Mouse (Mus musculus): ENCODE measurements around the gene Tgfbr2. TPM values are rescaled to one million over a fixed set of nuclear protein-coding genes. Genes with fewer than 3 reads are reported as not detected.

The Tgfbr2 gene
- polyA plus RNA-seq, 1 experiment from 2014 or later, result 12.8 TPM

DNA sequence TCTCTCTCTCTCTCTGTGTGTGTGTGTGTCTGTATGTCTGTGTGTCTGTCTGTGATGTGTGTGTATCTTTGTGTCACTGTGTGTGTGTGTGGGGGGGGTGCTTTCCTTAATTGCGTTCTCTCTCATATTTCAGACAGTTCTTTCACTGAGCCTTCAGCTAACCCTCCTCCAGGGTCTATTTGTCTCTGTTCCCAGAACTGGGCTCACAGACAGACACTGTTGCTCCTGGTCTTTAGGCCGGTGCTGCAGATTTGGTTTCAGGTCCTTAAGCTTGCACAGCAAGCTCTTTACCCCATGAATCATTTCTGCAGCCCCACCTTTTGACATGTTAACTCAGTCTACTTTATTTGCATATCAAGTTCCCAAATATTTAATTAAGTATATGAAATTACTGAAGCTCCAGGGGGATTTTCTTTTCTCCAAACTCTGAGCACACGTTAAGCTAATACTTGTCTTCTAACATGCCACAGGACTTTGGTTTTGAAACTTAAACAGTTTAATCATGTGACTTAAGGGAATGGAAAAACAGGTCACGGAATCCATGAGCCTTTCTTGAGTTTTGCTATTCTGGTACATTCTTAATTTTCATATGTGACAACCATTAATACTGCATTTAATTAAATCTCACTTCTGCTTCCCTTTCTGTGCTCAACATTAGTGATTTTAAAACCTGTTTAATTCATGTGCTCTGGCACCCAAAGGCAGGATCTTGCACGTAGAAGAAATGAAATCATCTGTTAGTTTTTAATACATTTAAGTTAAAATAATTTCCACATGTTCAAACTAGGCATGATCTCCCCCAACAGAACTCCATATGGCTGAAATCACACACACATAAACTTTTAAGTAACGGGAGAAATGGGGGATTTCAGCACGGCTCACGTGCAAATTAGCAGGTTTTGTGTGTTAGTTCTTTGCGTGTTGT, 44.3 kb upstream of the Tgfbr2 start:
- H3K4me3 ChIP-seq (ENCODE audit: low read depth, low read length), result no peak overlapping the region
- H3K9ac ChIP-seq (replicated peaks; ENCODE audit: low read length), result no peak overlapping the region
- peak overlapping the region; percentile 67 for H3K27ac ChIP-seq (replicated peaks; ENCODE audit: low read depth, low read length)
- WGBS, result 47% methylated on average over 9 of the region's 9 CpGs
- ATAC-seq (replicated peaks; ENCODE audit: insufficient number of reproducible peaks, low FRiP score, low TSS enrichment, low read depth) (no peak), DNase-seq (ENCODE audit: low spot score) (peak; percentile 14)
- H3K27me3 ChIP-seq (ENCODE audit: control insufficient read depth, insufficient read depth, low read length), result no peaks in the 10 kb centered on the region
- H3K36me3 ChIP-seq (replicated peaks; ENCODE audit: control insufficient read depth, insufficient read depth, low read depth, low read length), result no peaks in the 10 kb centered on the region
- H3K4me1 ChIP-seq (ENCODE audit: control insufficient read depth, insufficient read depth, low read length), result no peaks in the 10 kb centered on the region; the same call in 1 of the 2 replicates
- H3K4me2 ChIP-seq (ENCODE audit: low read depth, low read length), result no peak overlapping the region
- H3K9me3 ChIP-seq (replicated peaks; ENCODE audit: control insufficient read depth, low read length), result no peaks in the 10 kb centered on the region

DNA sequence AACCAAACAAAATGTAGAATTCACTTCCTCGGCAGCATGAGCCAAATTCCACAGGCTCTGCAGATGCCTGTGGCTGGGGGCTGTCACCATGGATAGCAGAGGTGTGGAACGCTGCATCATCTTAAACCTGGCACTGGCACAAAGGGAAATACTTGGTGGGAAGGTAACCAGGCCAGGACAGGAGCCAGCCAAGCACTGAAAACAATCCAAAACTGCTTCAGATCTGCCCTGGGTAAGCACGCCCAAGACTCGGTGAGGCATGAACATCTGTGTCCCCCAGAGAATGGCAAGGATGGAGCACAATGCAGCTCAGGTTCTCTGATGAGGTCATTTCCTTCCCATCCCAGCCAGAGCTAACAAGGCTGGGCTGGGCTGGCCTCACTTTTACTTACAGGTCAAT, 43.6 kb upstream of the Tgfbr2 start:
- Histone ChIP-seq H3K27ac (replicated peaks; ENCODE audit: low read depth, low read length) (peak overlapping the region; percentile 67), H3K9me3 (replicated peaks; ENCODE audit: control insufficient read depth, low read length) (no peaks in the 10 kb centered on the region), H3K4me1 (ENCODE audit: control insufficient read depth, insufficient read depth, low read length) (no peaks in the 10 kb centered on the region; the same call in 1 of the 2 replicates), H3K27me3 (ENCODE audit: control insufficient read depth, insufficient read depth, low read length) (no peaks in the 10 kb centered on the region), H3K36me3 (replicated peaks; ENCODE audit: control insufficient read depth, insufficient read depth, low read depth, low read length) (no peaks in the 10 kb centered on the region), H3K4me2 (ENCODE audit: low read depth, low read length) (no peak overlapping the region), H3K9ac (replicated peaks; ENCODE audit: low read length) (no peak overlapping the region), H3K4me3 (ENCODE audit: low read depth, low read length) (no peak overlapping the region)
- DNase-seq (ENCODE audit: low spot score), result peak; percentile 71
- ATAC-seq (replicated peaks; ENCODE audit: insufficient number of reproducible peaks, low FRiP score, low TSS enrichment, low read depth), result peak; percentile 81
- 39% methylated on average over 4 of the region's 4 CpGs for WGBS

DNA sequence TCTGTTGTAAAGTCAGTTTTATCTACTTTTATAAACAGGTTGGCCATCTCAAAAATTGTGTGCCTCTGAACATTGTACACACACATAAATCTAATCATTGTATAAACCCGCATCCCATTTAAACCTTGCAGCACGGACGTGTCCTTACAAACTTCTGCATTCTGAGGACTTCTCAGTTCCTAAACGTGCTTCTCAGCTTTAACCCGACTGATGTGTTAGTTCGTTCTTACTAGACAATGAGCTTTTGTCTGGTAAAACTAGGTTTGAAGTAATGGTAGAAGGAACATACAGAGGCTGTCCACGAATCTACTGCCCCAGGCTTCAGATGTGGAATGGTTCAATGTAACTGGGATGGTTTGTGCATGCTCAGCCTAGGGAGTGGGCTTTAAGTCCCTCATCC, 41.9 kb upstream of the Tgfbr2 start:
- no peak overlapping the region for H3K9ac ChIP-seq (replicated peaks; ENCODE audit: low read length)
- no peaks in the 10 kb centered on the region for H3K27me3 ChIP-seq (ENCODE audit: control insufficient read depth, insufficient read depth, low read length)

DNA sequence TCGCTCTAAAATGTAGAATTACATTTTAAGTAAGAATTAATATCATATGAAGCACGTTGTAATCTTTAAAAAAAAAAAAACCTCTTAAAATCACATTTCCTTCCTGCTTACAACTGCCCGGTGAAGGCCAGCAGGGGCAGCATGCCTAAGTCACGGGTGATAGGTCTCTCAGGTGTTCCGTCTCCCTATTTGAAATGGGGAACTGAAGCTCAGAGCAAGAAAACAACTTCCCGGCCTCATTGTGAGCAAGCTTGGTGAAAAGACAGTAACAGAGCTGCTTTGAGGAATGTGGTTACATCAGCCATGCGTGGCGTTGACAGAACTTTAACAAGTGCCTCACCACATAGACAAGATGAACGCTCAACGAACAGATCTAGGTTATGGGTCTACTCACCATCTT, 41.5 kb upstream of the Tgfbr2 start:
- no peak for DNase-seq (ENCODE audit: low spot score)
- H3K9ac ChIP-seq (replicated peaks; ENCODE audit: low read length), result no peak overlapping the region
- H3K9me3 ChIP-seq (replicated peaks; ENCODE audit: control insufficient read depth, low read length), result no peaks in the 10 kb centered on the region
- H3K4me2 ChIP-seq (ENCODE audit: low read depth, low read length), result no peak overlapping the region
- no peak for ATAC-seq (replicated peaks; ENCODE audit: insufficient number of reproducible peaks, low FRiP score, low TSS enrichment, low read depth)
- no peaks in the 10 kb centered on the region for H3K27me3 ChIP-seq (ENCODE audit: control insufficient read depth, insufficient read depth, low read length)
- no peak overlapping the region for H3K27ac ChIP-seq (replicated peaks; ENCODE audit: low read depth, low read length)
- H3K36me3 ChIP-seq (replicated peaks; ENCODE audit: control insufficient read depth, insufficient read depth, low read depth, low read length), result no peaks in the 10 kb centered on the region
- 86% methylated on average over 10 of the region's 10 CpGs for WGBS
- H3K4me1 ChIP-seq (ENCODE audit: control insufficient read depth, insufficient read depth, low read length), result no peaks in the 10 kb centered on the region; the same call in 1 of the 2 replicates
- no peak overlapping the region for H3K4me3 ChIP-seq (ENCODE audit: low read depth, low read length)

More for the DNA sequence above, 41.9 kb upstream of the Tgfbr2 start:
- ATAC-seq (replicated peaks; ENCODE audit: insufficient number of reproducible peaks, low FRiP score, low TSS enrichment, low read depth), result no peak
- H3K4me3 ChIP-seq (ENCODE audit: low read depth, low read length), result no peak overlapping the region
- H3K36me3 ChIP-seq (replicated peaks; ENCODE audit: control insufficient read depth, insufficient read depth, low read depth, low read length), result no peaks in the 10 kb centered on the region
- no peaks in the 10 kb centered on the region; the same call in 1 of the 2 replicates for H3K4me1 ChIP-seq (ENCODE audit: control insufficient read depth, insufficient read depth, low read length)
- no peak overlapping the region for H3K27ac ChIP-seq (replicated peaks; ENCODE audit: low read depth, low read length)
- no peaks in the 10 kb centered on the region for H3K9me3 ChIP-seq (replicated peaks; ENCODE audit: control insufficient read depth, low read length)
- DNase-seq (ENCODE audit: low spot score), result no peak
- 81% methylated on average over 7 of the region's 7 CpGs for WGBS
- H3K4me2 ChIP-seq (ENCODE audit: low read depth, low read length), result no peak overlapping the region

DNA sequence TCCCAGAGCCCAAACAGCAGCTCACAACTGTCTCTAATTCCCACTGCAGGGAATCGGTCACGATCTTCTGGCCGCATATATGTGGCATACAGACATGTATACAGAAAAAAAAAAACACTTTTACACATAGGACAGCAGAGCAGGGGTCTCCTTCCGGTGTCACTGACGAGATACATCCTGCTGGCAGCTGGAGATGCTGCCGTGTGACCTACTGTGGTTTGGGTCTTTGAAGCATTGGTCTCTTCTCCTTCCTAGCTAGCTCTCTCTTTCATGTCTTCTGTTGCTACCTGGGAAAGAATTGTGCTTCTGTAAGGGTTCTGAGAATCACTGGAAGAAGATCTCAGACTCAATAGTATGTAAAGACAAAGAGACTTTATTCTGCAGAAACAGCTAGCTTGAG, 39.1 kb upstream of the Tgfbr2 start:
- Histone ChIP-seq H3K27me3 (ENCODE audit: control insufficient read depth, insufficient read depth, low read length) (no peaks in the 10 kb centered on the region), H3K4me3 (ENCODE audit: low read depth, low read length) (no peak overlapping the region), H3K36me3 (replicated peaks; ENCODE audit: control insufficient read depth, insufficient read depth, low read depth, low read length) (no peaks in the 10 kb centered on the region), H3K4me1 (ENCODE audit: control insufficient read depth, insufficient read depth, low read length) (no peaks in the 10 kb centered on the region; the same call in 1 of the 2 replicates), H3K9ac (replicated peaks; ENCODE audit: low read length) (no peak overlapping the region), H3K27ac (replicated peaks; ENCODE audit: low read depth, low read length) (no peak overlapping the region), H3K9me3 (replicated peaks; ENCODE audit: control insufficient read depth, low read length) (no peaks in the 10 kb centered on the region), H3K4me2 (ENCODE audit: low read depth, low read length) (no peak overlapping the region)
- ATAC-seq (replicated peaks; ENCODE audit: insufficient number of reproducible peaks, low FRiP score, low TSS enrichment, low read depth) (no peak), DNase-seq (ENCODE audit: low spot score) (no peak)
- 80% methylated on average over 6 of the region's 6 CpGs for WGBS

DNA sequence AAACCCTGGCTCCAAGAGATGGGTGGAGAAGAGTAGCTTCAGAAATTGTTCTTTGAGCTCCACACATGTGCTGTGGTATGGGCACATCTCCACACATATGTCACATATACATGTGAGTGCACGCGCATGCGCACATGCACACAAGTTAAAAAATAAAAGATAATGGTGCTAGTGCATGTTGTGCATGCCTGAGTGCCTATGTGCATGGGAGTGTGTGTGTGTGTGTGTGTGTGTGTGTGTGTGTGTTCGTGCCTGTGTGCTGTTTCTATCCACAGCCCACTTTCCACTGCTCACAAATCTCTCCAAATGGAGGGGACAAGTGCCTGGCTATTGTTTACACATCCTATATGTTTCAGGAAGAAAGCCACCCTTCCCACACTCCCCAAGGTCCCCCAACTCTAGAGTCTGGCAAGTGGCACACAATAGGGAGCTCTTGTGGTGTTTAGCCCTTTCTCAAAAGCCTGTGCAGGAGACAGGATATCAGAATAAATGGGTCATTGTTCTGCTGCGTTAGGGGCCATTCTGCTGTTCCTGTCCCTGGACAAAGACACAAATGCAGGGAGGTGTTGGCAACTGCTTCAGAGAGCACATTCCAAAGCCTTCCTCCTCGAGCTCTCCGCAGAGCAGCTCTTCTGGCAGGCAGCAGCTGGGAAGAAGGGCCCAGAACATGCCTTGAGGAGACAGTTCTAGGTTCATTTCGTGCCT, 37.9 kb upstream of the Tgfbr2 start:
- H3K9ac ChIP-seq (replicated peaks; ENCODE audit: low read length), result no peak overlapping the region
- no peak overlapping the region for H3K4me3 ChIP-seq (ENCODE audit: low read depth, low read length)
- no peak overlapping the region for H3K4me2 ChIP-seq (ENCODE audit: low read depth, low read length)
- H3K9me3 ChIP-seq (replicated peaks; ENCODE audit: control insufficient read depth, low read length), result no peaks in the 10 kb centered on the region
- DNase-seq (ENCODE audit: low spot score) (no peak), ATAC-seq (replicated peaks; ENCODE audit: insufficient number of reproducible peaks, low FRiP score, low TSS enrichment, low read depth) (0 out of 2 replicates have a peak, but pooled peaks have one; percentile 39)
- H3K4me1 ChIP-seq (ENCODE audit: control insufficient read depth, insufficient read depth, low read length), result no peaks in the 10 kb centered on the region
- H3K27me3 ChIP-seq (ENCODE audit: control insufficient read depth, insufficient read depth, low read length), result no peaks in the 10 kb centered on the region
- WGBS, result 51% methylated on average over 8 of the region's 8 CpGs
- no peak overlapping the region for H3K27ac ChIP-seq (replicated peaks; ENCODE audit: low read depth, low read length)
- H3K36me3 ChIP-seq (replicated peaks; ENCODE audit: control insufficient read depth, insufficient read depth, low read depth, low read length), result no peaks in the 10 kb centered on the region

DNA sequence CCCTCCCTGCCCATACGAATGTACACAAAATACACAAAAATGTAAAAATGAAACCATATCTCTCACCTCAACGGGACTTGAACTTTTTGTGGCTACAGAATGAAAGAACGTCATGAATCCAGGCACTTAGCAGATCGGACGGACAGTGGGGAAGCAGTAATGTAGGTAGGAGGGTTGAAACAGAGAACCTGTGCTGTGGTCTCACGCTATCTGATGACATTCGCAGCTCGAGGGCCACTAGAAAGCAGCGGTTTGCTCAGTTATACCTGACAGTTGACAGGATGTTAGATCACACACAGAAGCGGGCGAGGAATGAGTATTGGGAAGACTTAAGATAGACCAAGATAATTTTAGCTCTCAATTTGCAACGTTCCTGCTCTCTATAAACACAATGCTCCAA, 36.9 kb upstream of the Tgfbr2 start:
- Histone ChIP-seq H3K4me2 (ENCODE audit: low read depth, low read length) (no peak overlapping the region), H3K27me3 (ENCODE audit: control insufficient read depth, insufficient read depth, low read length) (no peaks in the 10 kb centered on the region), H3K4me3 (ENCODE audit: low read depth, low read length) (no peak overlapping the region), H3K4me1 (ENCODE audit: control insufficient read depth, insufficient read depth, low read length) (no peaks in the 10 kb centered on the region), H3K9me3 (replicated peaks; ENCODE audit: control insufficient read depth, low read length) (no peaks in the 10 kb centered on the region), H3K9ac (replicated peaks; ENCODE audit: low read length) (no peak overlapping the region), H3K36me3 (replicated peaks; ENCODE audit: control insufficient read depth, insufficient read depth, low read depth, low read length) (no peaks in the 10 kb centered on the region), H3K27ac (replicated peaks; ENCODE audit: low read depth, low read length) (no peak overlapping the region)
- ATAC-seq (replicated peaks; ENCODE audit: insufficient number of reproducible peaks, low FRiP score, low TSS enrichment, low read depth) (no peak), DNase-seq (ENCODE audit: low spot score) (no peak)
- WGBS, result 91% methylated on average over 12 of the region's 12 CpGs
